ENCODE assay signal across 23 mouse cellular contexts in the genomic region with DNA sequence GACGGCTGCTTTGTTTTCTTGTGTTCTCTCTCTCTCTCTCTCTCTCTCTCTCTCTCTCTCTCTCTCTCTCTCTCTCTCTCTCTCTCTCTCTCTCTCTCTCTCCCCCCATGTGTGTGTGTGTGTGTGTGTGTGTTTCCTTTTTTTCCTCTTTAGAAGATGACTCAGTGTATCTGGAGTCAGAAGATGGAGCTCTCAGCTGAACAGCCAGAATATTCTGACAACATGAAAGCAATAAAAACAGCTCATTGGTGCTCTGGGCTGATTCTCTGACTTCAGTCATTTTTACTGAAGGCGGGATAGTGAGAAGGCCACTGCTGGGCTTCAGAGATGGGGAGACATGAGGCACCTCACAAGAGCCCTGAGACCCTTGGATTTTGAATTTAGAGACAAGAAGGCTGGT.
"Had no signal": no experiment of that assay in that cellular context is flagged by ENCODE, and none has a peak within 500 bp of the region (broad histone marks: within the 10 kb centered on the region; RNA-seq: fewer than 3 reads in every experiment).

No protein-coding gene starts in this region.

- H3K27ac ChIP-seq: limb, embryonic 10.5 days; limb, embryonic 13.5 days; liver, embryonic 12.5 days; liver, embryonic 15.5 days; lung, embryonic 15.5 days; midbrain, embryonic 12.5 days; midbrain, embryonic 15.5 days; neural tube, embryonic 12.5 days; neural tube, embryonic 15.5 days; stomach, postnatal 0 days had no signal

- H3K4me1 ChIP-seq: limb, embryonic 10.5 days; limb, embryonic 13.5 days; liver, embryonic 12.5 days; liver, embryonic 15.5 days; neural tube, embryonic 12.5 days had no signal

- DNase-seq: kidney, adult 18-20 months; kidney, adult 9 months; kidney, postnatal 14 days; kidney, postnatal 4 days; layer of hippocampus, postnatal 36 days; liver; lung, adult 18-20 months; lung, postnatal 10 days; lung, postnatal 36 days; retina, postnatal 1 day; right cerebral cortex, postnatal 25 days; thymus, adult 2 months; thymus, postnatal 14 days had no signal

- H3K4me3 ChIP-seq: limb, embryonic 10.5 days; limb, embryonic 13.5 days; liver, embryonic 12.5 days; liver, embryonic 15.5 days; lung, embryonic 15.5 days; midbrain, embryonic 12.5 days; midbrain, embryonic 15.5 days; neural tube, embryonic 12.5 days; neural tube, embryonic 15.5 days had no signal
